Mouse (Mus musculus) midbrain, embryonic 13.5 days (tissue): ENCODE data around the gene Sgms1. TPM values are rescaled to one million over a fixed set of nuclear protein-coding genes. Genes with fewer than 3 reads are reported as not detected.

ENCODE experiments used
- ATAC-seq: fragments of 200-750 bp; cut with Nextera tagmentation; 2 replicates; pipeline ENCODE4 v1.8.0; 2017; ENCODE audit warnings: mild to moderate bottlenecking, moderate TSS enrichment, moderate library complexity
- H3K27ac ChIP-seq: fragments of 300-500 bp; sonication (generic); 2 replicates; pipeline ENCODE4 v1.5.1; 2015; ENCODE audit warnings: inconsistent platforms, mild to moderate bottlenecking, moderate library complexity
- H3K27me3 ChIP-seq: fragments of 300-500 bp; sonication (generic); 2 replicates; pipeline ENCODE4 v1.6.1; 2015; ENCODE audit warnings: mild to moderate bottlenecking, inconsistent platforms
- H3K36me3 ChIP-seq: fragments of 300-500 bp; sonication (generic); 2 replicates; pipeline ENCODE4 v1.6.1; 2015; ENCODE audit warnings: mild to moderate bottlenecking, inconsistent platforms
- H3K4me1 ChIP-seq: fragments of 300-500 bp; sonication (generic); replicated peaks from 2 replicates; pipeline ENCODE4 v1.6.1; 2015; ENCODE audit warnings: inconsistent platforms
- H3K4me2 ChIP-seq: fragments of 300-500 bp; sonication (generic); replicated peaks from 2 replicates; pipeline ENCODE4 v1.6.1; 2015; ENCODE audit warnings: moderate library complexity, mild to moderate bottlenecking, inconsistent platforms
- H3K4me3 ChIP-seq: fragments of 300-500 bp; sonication (generic); replicated peaks from 2 replicates; pipeline ENCODE4 v1.5.1; 2015; ENCODE audit warnings: mild to moderate bottlenecking, inconsistent platforms
- H3K9ac ChIP-seq: fragments of 300-500 bp; sonication (generic); replicated peaks from 2 replicates; pipeline ENCODE4 v1.6.1; 2015; ENCODE audit warnings: mild to moderate bottlenecking, inconsistent platforms
- H3K9me3 ChIP-seq: fragments of 300-500 bp; sonication (generic); 2 replicates; pipeline ENCODE4 v1.6.1; 2016; ENCODE audit warnings: mild to moderate bottlenecking, inconsistent platforms
- WGBS: fragments of 180-500 bp; shearing (Covaris S2); methylation state at CpG from one replicate; pipeline ENCODE4 v1.1.7; 2015; 5-methylcytosine and 5-hydroxymethylcytosine counted together
- polyA plus RNA-seq: library from polyadenylated mRNA; unstranded; fragments of >200 nt; fragmentation: Nextera tagmentation; extraction: Ambion mirVana; gene quantifications from 2 replicates; pipeline ENCODE4 v1.2.1, GENCODE M21; 2015

Sgms1 gene
- polyA plus RNA-seq, 1 experiment from 2014 or later = 12.7 TPM

DNA sequence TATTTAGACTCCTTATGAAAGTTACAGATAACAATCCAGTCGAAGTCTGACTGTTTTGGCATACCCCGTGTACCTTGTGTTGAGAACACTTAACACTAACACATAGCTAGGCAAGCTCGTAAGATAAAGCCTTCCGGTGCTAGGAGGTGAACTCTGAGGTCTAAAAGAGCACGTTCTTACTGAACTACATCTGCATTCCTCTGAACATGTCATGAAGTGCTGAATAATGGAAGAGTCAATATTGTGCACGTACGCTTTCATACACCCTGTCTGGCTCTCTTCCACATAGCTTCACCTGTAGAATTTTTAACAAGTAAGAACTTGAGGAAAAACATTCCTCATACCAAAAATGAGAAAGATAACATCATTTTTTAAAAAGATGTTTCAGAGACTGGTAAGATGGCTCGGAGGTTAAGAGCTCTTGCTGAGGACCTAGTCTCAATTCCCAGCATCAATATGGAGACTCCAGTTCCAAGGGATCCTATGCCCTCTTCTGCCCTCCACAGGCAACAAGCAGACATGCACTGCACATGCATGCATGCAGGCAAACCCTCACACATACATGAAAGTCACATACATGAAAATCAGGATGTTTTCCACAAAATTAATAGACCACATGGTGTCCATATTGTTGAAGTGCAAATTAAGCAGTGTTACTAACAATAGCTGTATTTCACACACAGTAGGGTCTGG lies 4.4 kb upstream of the Sgms1 start:
- WGBS = 93% methylated on average over 8 of the region's 8 CpGs
- Histone ChIP-seq H3K27ac (no peak overlapping the region), H3K9ac (no peak overlapping the region), H3K9me3 (no peaks in the 10 kb centered on the region), H3K4me3 (no peak overlapping the region), H3K27me3 (no peaks in the 10 kb centered on the region), H3K36me3 (no peaks in the 10 kb centered on the region), H3K4me2 (no peak overlapping the region), H3K4me1 (peaks cover 9% of the 10 kb centered on the region)
- ATAC-seq = no peak

DNA sequence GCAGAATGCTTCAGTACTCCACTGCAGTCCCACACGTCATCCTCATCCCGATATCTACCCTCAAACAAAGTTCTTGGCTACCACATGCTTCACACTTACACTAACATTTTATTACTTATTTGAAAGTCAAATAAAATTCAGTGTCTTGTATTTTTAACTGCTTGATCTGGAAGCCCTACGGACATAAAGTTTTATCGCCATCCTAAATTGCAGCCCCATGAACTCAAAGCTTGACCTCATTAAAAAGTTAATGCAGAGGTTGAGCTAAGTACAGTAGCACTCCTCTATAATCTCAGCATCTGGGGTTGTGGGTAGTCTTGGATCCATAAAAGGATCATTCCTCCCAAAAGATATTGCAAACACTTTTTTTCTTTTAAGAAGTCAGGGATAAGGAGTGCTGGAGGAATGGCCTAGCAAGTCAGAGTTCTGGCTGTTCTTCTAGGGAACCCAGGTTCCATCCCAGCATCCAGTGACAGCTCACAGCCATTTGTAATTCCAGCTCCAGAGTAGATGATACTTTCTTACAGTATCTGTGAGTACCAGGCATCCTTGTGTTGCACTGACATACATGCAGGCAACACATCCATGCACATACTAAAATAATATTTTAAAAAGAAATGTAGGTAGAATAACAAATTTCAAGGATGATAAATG lies 3.7 kb upstream of the Sgms1 start:
- no peaks in the 10 kb centered on the region for H3K27me3 ChIP-seq
- no peak overlapping the region for H3K9ac ChIP-seq
- no peak overlapping the region for H3K4me3 ChIP-seq
- no peak for ATAC-seq
- H3K9me3 ChIP-seq = no peaks in the 10 kb centered on the region
- WGBS = 93% methylated on average over 4 of the region's 4 CpGs
- H3K4me2 ChIP-seq = no peak overlapping the region
- H3K27ac ChIP-seq = no peak overlapping the region
- H3K4me1 ChIP-seq = peaks cover 9% of the 10 kb centered on the region
- no peaks in the 10 kb centered on the region for H3K36me3 ChIP-seq

DNA sequence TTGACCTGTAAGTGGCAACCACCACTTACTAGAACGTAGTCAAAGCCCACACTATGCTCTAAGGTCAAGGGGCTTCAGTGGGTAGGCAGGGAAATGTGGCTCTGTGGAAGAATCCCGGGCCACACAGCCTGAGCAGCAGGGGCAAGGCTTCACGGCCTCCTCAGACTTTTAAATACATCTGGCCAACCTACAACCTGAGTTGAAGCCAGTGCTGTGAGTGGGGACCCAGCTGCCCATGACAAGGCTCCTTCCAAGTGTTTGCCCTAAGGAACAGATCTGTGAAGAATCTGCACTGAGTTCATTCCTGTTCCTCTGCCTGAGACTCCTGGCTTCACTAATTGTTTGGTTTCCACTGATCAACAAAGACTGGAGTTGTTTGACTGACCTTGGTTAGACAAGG lies 1.9 kb upstream of the Sgms1 start:
- ATAC-seq = no peak
- Histone ChIP-seq H3K9ac (no peak overlapping the region), H3K27me3 (0 out of 2 replicates have a peak, but pooled peaks cover 4% of the 10 kb centered on the region), H3K4me1 (peaks cover 22% of the 10 kb centered on the region), H3K9me3 (no peaks in the 10 kb centered on the region), H3K4me2 (no peak overlapping the region), H3K27ac (no peak overlapping the region), H3K36me3 (no peaks in the 10 kb centered on the region), H3K4me3 (no peak overlapping the region)
- WGBS = 96% methylated on average over 3 of the region's 3 CpGs

DNA sequence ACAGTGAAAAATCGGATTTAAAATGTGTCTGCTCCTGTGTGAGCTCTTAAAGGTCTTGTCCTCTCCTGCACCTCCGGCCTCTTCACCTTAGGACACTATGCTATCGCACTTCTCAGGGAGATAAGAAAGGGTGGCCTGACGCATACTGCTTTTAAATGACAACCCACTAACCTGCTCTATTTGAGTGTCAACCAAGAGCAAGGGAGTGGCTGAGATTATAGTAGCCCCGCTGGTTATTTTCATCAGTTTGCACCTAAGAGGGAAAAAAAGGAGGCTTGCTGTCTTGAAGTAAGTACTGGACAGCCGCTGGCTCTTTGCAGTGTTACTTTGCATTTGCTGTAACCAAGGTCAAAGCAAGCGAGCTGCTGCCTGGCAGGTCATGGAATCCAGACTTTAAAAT lies 602 bp upstream of the Sgms1 start:
- Histone ChIP-seq H3K4me1 (peaks cover 24% of the 10 kb centered on the region), H3K9me3 (no peaks in the 10 kb centered on the region), H3K27me3 (0 out of 2 replicates have a peak, but pooled peaks cover 6% of the 10 kb centered on the region), H3K4me3 (peak overlapping the region; percentile 83), H3K27ac (peak overlapping the region; percentile 97; the same call in 1 of the 2 replicates), H3K36me3 (no peaks in the 10 kb centered on the region), H3K4me2 (peak overlapping the region; percentile 86), H3K9ac (peak overlapping the region; percentile 90)
- 85% methylated on average over 7 of the region's 7 CpGs for WGBS
- no peak for ATAC-seq

DNA sequence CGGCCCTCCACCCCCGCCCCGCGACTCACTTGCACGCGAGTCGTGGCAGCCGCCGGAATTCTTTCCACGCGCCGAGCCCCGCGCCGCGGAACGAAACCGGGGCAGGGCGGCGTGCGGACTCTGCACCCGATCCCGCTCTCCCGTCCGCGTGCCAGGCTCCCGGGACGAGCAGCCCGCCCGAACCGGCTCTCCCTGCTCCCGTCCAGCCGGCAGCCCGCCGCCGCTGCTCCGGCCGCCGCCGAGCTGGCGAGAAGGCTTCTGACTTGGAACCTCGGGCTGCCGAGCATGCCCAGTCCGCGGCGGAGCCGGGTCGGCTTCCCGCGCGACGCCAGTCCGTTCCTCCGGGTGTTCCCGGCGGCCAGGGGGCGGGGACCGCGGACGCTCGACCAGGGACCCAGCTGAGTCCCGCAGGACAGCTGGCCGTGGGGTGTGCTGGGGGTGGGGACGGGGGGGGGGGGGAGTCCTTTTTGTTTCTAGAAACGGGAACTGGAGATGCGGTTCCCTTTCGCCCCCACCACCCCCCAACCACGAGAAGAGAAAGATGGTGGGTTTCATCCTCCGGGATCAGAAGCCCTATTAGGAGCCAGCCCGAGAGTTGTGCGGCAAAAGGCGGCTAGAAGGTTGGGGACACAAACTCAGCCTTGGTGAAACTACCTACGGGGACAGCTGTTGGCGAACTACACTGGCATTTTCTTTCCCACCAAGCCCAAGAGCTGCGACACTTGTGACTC lies 1.2 kb downstream of the Sgms1 start:
- H3K36me3 ChIP-seq = no peaks in the 10 kb centered on the region
- H3K9me3 ChIP-seq = no peaks in the 10 kb centered on the region
- ATAC-seq = peak; percentile 89
- peak overlapping the region; percentile 83 for H3K4me3 ChIP-seq
- under 1% methylated on average over 65 of the region's 75 CpGs for WGBS
- peaks cover 24% of the 10 kb centered on the region for H3K4me1 ChIP-seq
- H3K4me2 ChIP-seq = peak overlapping the region; percentile 86
- H3K9ac ChIP-seq = peak overlapping the region; percentile 90
- H3K27me3 ChIP-seq = 0 out of 2 replicates have a peak, but pooled peaks cover 6% of the 10 kb centered on the region
- peak overlapping the region; percentile 97 for H3K27ac ChIP-seq

DNA sequence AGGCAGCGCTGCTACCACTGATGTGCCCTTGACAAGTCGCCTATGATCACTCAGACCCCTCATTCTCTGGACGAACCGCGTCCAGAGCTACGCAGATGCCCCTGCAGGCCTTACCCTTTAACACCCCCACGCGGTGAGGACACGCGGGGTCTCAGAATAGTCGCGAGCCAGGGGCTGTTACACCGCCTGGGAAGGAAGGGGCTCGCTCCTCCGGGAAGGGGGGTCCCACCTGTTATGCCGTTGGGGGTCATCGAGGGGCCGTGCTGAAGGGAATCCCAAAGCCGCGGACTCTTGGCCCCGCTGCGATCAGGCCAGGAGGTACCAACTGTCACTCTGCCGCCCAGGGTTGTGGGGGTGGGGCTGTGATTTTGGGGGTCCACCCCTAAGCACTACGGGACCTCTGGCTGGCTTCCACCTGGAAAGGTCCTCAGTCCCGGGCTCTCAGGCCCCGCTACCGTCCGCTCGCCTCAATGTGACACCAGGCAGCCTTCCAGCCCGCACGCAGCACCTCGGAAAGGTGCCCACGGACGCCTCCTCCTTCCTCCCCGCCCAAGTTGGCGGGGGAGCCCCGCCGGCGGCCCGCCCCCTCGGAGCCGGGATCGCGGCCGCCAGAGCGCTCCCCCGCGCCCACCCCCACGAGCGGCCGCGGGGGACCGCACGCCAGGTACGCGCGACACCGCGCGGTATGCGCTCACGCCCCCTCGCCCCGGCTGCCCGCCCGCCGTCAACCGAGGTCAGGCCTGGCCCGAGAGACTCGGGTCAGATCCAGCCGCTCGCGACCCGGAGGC lies 1.9 kb downstream of the Sgms1 start:
- peak; percentile 44 for ATAC-seq

DNA sequence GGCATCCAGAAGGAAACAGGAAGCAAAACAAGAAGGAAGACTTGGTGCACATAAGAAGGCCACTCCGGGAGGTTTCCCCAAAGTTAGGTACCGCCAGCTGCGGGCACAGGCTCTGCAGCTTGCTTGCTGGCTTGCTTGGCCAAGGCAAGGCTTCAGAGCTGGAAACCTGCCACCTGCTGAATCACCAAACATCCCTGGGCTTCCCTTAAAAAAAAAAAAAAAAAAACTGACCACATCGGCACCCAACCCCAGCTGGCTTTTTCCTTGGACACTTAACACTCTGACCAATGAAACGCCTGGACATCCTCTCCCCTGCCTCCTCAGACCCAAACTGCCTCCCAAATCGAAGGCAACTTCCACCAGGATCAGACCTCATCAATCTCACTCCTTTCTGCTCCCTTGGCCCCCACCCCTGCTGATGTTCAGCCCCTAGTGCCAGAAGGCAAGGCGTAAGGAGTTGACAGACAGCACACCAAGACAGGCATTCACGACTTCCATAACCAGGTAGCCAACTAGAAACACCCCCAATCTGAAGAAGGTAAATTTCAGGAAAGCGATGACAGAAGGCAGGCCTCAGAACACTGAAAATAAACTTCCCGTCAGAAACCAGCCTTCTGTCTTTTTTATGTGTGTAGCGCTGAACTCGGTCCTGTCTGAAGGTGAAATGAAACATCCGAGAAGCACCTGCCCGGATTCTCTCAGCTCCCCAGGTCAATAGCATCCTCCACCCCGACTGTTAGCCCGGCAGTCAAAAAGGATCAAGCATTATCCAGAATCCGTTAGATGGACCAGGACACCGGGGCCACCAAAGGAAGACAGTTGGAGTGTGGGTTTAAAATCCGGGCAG lies 2.7 kb downstream of the Sgms1 start:
- WGBS = 25% methylated on average over 19 of the region's 19 CpGs
- Histone ChIP-seq H3K4me1 (peaks cover 24% of the 10 kb centered on the region), H3K27ac (no peak overlapping the region), H3K36me3 (no peaks in the 10 kb centered on the region), H3K27me3 (0 out of 2 replicates have a peak, but pooled peaks cover 6% of the 10 kb centered on the region), H3K9ac (peak overlapping the region; percentile 90), H3K4me3 (peak overlapping the region; percentile 83), H3K9me3 (no peaks in the 10 kb centered on the region), H3K4me2 (peak overlapping the region; percentile 86)
- no peak for ATAC-seq

More for the DNA sequence above, 1.9 kb downstream of the Sgms1 start:
- Histone ChIP-seq H3K27ac (peak overlapping the region; percentile 97), H3K4me3 (peak overlapping the region; percentile 83), H3K9ac (peak overlapping the region; percentile 90), H3K9me3 (no peaks in the 10 kb centered on the region), H3K27me3 (0 out of 2 replicates have a peak, but pooled peaks cover 6% of the 10 kb centered on the region), H3K4me2 (peak overlapping the region; percentile 86), H3K4me1 (peaks cover 24% of the 10 kb centered on the region), H3K36me3 (no peaks in the 10 kb centered on the region)
- WGBS = under 1% methylated on average over 72 of the region's 74 CpGs

DNA sequence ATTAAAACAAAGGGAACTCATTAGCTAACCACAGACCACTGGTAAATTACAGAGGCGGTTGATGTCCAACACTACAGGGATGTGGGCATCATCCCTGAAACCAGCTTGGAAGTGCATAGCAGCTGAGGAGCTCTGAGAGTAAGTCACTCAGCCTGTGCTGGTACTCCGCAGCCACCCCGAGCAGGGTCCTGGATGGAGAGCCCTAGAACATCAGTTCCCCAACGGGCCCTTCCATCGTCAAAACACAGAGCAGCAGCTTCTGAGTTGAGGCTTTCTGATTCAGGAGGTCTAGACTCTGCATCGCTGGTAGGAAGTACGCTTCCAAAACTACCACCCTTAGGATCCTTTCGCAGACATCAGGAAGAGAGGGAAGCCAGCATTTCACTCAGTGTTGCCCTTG lies 5.8 kb downstream of the Sgms1 start:
- no peak overlapping the region for H3K4me3 ChIP-seq
- H3K27ac ChIP-seq = no peak overlapping the region
- WGBS = 96% methylated on average over 8 of the region's 8 CpGs
- H3K27me3 ChIP-seq = 0 out of 2 replicates have a peak, but pooled peaks cover 6% of the 10 kb centered on the region
- peaks cover 15% of the 10 kb centered on the region for H3K4me1 ChIP-seq
- H3K9me3 ChIP-seq = no peaks in the 10 kb centered on the region
- H3K36me3 ChIP-seq = no peaks in the 10 kb centered on the region
- H3K9ac ChIP-seq = no peak overlapping the region
- no peak overlapping the region for H3K4me2 ChIP-seq
- ATAC-seq = no peak

DNA sequence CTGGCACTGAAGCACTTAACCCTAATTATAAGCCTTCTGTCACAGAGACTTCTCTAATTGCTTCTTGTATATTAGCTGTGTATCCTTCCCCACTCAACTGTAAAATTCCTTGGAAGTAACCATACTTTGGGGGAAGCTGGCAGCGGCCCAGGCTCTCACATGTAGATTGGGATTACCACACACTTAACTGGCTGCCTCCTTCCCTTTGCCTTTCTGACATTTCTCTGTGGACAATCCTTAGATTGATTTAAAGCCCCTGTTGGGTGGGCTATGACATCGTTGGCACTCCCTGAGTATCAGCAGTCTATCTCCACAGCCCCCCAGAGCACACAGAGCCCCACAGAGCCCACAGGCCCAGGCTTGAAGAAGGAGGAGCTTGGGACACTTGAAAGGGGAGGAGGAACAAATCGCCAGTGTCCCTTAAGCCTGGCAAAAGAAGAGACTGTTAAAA lies 8.0 kb downstream of the Sgms1 start:
- Histone ChIP-seq H3K4me3 (no peak overlapping the region), H3K4me1 (peaks cover 14% of the 10 kb centered on the region), H3K9me3 (no peaks in the 10 kb centered on the region), H3K4me2 (no peak overlapping the region), H3K27ac (no peak overlapping the region), H3K9ac (no peak overlapping the region), H3K27me3 (0 out of 2 replicates have a peak, but pooled peaks cover 2% of the 10 kb centered on the region), H3K36me3 (no peaks in the 10 kb centered on the region)
- WGBS = 71% methylated on average over 3 of the region's 3 CpGs
- no peak for ATAC-seq

DNA sequence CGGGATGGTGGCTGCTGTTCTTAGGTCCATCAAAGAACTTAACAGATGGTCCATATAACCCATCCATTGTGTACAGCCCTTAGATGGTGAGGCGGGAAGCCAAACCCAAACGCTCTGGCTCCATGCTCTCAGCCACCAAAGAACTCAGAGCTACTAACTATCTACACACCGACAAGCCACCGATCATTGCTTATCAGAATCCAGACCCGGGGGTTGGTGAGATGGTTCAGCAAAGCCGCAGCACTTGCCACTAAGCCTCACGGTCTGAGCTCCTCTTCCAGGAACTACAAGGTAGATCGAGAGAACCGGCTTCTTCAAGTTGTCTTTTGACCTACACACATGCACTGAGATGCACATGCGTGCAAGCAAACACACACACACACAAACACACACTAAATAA lies 8.8 kb downstream of the Sgms1 start:
- H3K4me2 ChIP-seq = no peak overlapping the region
- no peaks in the 10 kb centered on the region for H3K27me3 ChIP-seq
- H3K9me3 ChIP-seq = no peaks in the 10 kb centered on the region
- ATAC-seq = no peak
- 96% methylated on average over 11 of the region's 11 CpGs for WGBS
- H3K9ac ChIP-seq = no peak overlapping the region
- H3K4me3 ChIP-seq = no peak overlapping the region
- peaks cover 11% of the 10 kb centered on the region for H3K4me1 ChIP-seq
- H3K27ac ChIP-seq = no peak overlapping the region
- no peaks in the 10 kb centered on the region for H3K36me3 ChIP-seq
